Comparison of ENCODE assay signal across 27 mouse cellular contexts in the genomic region with DNA sequence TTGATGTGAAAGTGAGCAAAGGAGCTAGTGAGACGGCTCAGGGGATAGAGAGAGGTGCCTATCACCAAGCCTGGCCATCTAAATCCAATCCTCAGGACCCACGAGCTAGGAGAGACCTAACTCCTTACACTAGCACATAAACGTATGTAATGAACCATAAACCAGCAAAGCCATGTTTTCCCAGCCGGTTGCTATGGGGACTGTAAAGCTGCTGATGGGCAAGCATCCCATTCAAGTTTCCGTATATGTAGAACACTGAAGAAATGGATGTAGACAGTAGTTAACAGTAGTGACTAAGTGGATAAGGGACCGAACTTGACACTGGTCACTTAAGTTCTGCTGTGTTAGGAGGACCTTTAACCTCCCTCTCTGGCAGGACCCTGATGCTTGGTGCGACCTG. TPM values are rescaled to one million over a fixed set of nuclear protein-coding genes. Genes with fewer than 3 reads are reported as not detected.
A peak's percentile ranks its signal among the peaks of the same experiment; 100 is the strongest.
DNase-seq lines count a peak whose midpoint lies in the region; ATAC-seq and TF ChIP-seq lines count a peak whose summit lies in the region.
"Had no signal": no experiment of that assay in that cellular context is flagged by ENCODE, and none has a peak within 500 bp of the region (broad histone marks: within the 10 kb centered on the region; RNA-seq: fewer than 3 reads in every experiment).

No protein-coding gene starts in this region.

- TF ChIP-seq POLR2A in ES-Bruce4 (IDR thresholded peaks at IDR 0.05; ENCODE audit: insufficient read depth, low read length) = no peak

- DNase-seq in right cerebral cortex, adult 2 months (ENCODE audit: low spot score in 2 of 2) = peak; percentile 19 to 27
- no peak for DNase-seq in right cerebral cortex, postnatal 36 days (ENCODE audit: low spot score in 2 of 2)
- peak; percentile 32 for DNase-seq in brain, embryonic 18.5 days (ENCODE audit: low read depth, low spot score)
- DNase-seq in retina, postnatal 1 day = no peak
- DNase-seq: adrenal gland, postnatal 14 days; cerebellum, adult 11 months; cerebellum, adult 8-10 months; cerebellum, postnatal 14 days; embryo, embryonic 11 days; gastrocnemius, postnatal 10 days; heart, adult 2 months had no signal

- no peaks in the 10 kb centered on the region for H3K27me3 ChIP-seq in intestine, embryonic 15.5 days (replicated peaks)
- no peaks in the 10 kb centered on the region for H3K27me3 ChIP-seq in intestine, postnatal 0 days (replicated peaks; ENCODE audit: control insufficient read depth, insufficient read depth, low read length)
- H3K27me3 ChIP-seq in ES-Bruce4 (ENCODE audit: control insufficient read depth, insufficient read depth, low read length, poor library complexity, severe bottlenecking) = no peaks in the 10 kb centered on the region
- H3K27me3 ChIP-seq: embryonic facial prominence, embryonic 15.5 days; forebrain, embryonic 15.5 days; heart, embryonic 15.5 days; hindbrain, embryonic 15.5 days; Patski had no signal

- no peak overlapping the region for H3K4me3 ChIP-seq in intestine, embryonic 15.5 days (replicated peaks)
- no peak overlapping the region for H3K4me3 ChIP-seq in intestine, postnatal 0 days (ENCODE audit: low read depth, low read length)
- H3K4me3 ChIP-seq in ES-Bruce4 (ENCODE audit: low read depth, low read length) = no peak overlapping the region
- H3K4me3 ChIP-seq: embryonic facial prominence, embryonic 15.5 days; erythroblast, embryonic 14.5 days; forebrain, embryonic 10.5 days; forebrain, embryonic 15.5 days; heart, adult 2 months; heart, embryonic 15.5 days; hindbrain, embryonic 10.5 days; hindbrain, embryonic 15.5 days had no signal

- no peak overlapping the region; the same call in 1 of the 2 replicates for H3K27ac ChIP-seq in intestine, embryonic 15.5 days
- no peak overlapping the region; the same call in 1 of the 2 replicates for H3K27ac ChIP-seq in intestine, postnatal 0 days (ENCODE audit: low read depth, low read length)
- peak overlapping the region; percentile 74 for H3K27ac ChIP-seq in ES-Bruce4 (ENCODE audit: insufficient read depth, low read length)
- H3K27ac ChIP-seq: embryonic facial prominence, embryonic 15.5 days; forebrain, embryonic 10.5 days; forebrain, embryonic 15.5 days; heart, adult 2 months; heart, embryonic 15.5 days; hindbrain, embryonic 10.5 days; hindbrain, embryonic 15.5 days had no signal

- H3K36me3 ChIP-seq in intestine, embryonic 15.5 days = peaks cover 12% of the 10 kb centered on the region; the same call in 1 of the 2 replicates
- H3K36me3 ChIP-seq in intestine, postnatal 0 days (ENCODE audit: control insufficient read depth, insufficient read depth) = peaks cover 21% of the 10 kb centered on the region
- H3K36me3 ChIP-seq in ES-Bruce4 (ENCODE audit: control insufficient read depth, insufficient read depth, low read length, poor library complexity, severe bottlenecking) = peaks cover 95% of the 10 kb centered on the region
- H3K36me3 ChIP-seq: forebrain, embryonic 15.5 days; heart, embryonic 15.5 days; hindbrain, embryonic 15.5 days had no signal

- H3K9ac ChIP-seq in intestine, embryonic 15.5 days = no peak overlapping the region
- H3K9ac ChIP-seq in intestine, postnatal 0 days (ENCODE audit: low read depth, low read length) = no peak overlapping the region
- no peak overlapping the region for H3K9ac ChIP-seq in ES-Bruce4 (ENCODE audit: low read depth, poor library complexity, severe bottlenecking)
- H3K9ac ChIP-seq: embryonic facial prominence, embryonic 15.5 days; forebrain, embryonic 15.5 days; heart, embryonic 15.5 days; hindbrain, embryonic 15.5 days had no signal

- H3K4me1 ChIP-seq in intestine, embryonic 15.5 days (replicated peaks) = 0 out of 2 replicates have a peak, but pooled peaks cover 3% of the 10 kb centered on the region
- H3K4me1 ChIP-seq in intestine, postnatal 0 days (replicated peaks; ENCODE audit: control insufficient read depth, insufficient read depth, low read length) = 0 out of 2 replicates have a peak, but pooled peaks cover 6% of the 10 kb centered on the region
- peaks cover 8% of the 10 kb centered on the region for H3K4me1 ChIP-seq in ES-Bruce4 (ENCODE audit: control insufficient read depth, insufficient read depth, low read length)
- H3K4me1 ChIP-seq: embryonic facial prominence, embryonic 15.5 days; forebrain, embryonic 10.5 days; forebrain, embryonic 15.5 days; heart, embryonic 15.5 days; hindbrain, embryonic 10.5 days; hindbrain, embryonic 15.5 days had no signal

- H3K4me2 ChIP-seq in intestine, embryonic 15.5 days (replicated peaks) = no peak overlapping the region
- no peak overlapping the region for H3K4me2 ChIP-seq in intestine, postnatal 0 days (replicated peaks; ENCODE audit: low read depth)
- H3K4me2 ChIP-seq: embryonic facial prominence, embryonic 15.5 days; forebrain, embryonic 15.5 days; heart, embryonic 11.5 days; heart, embryonic 15.5 days; hindbrain, embryonic 15.5 days had no signal

- TF ChIP-seq EP300 in ES-Bruce4 (IDR thresholded peaks at IDR 0.05; ENCODE audit: insufficient read depth, low read depth, low read length) = no peak

- TF ChIP-seq CTCF in intestine, postnatal 0 days (IDR thresholded peaks at IDR 0.05; ENCODE audit: low read depth) = no peak
- TF ChIP-seq CTCF in ES-Bruce4 (IDR thresholded peaks at IDR 0.05; ENCODE audit: low read depth, low read length) = no peak

- 0 out of 2 replicates have a peak, but pooled peaks have one; percentile 13 for ATAC-seq in intestine, embryonic 15.5 days
- ATAC-seq in intestine, postnatal 0 days = no peak
- ATAC-seq: activated CD4-positive, CD25-positive, alpha-beta regulatory T cell, adult 4 months; forebrain, embryonic 15.5 days; inflammation-experienced regulatory T-cells, adult 6 months; Patski had no signal

- no peaks in the 10 kb centered on the region for H3K9me3 ChIP-seq in intestine, embryonic 15.5 days
- no peaks in the 10 kb centered on the region for H3K9me3 ChIP-seq in intestine, postnatal 0 days (ENCODE audit: control insufficient read depth)
- H3K9me3 ChIP-seq in ES-Bruce4 (replicated peaks; ENCODE audit: control insufficient read depth, insufficient read depth, low read length, poor library complexity, severe bottlenecking) = 0 out of 2 replicates have a peak, but pooled peaks cover 3% of the 10 kb centered on the region
- H3K9me3 ChIP-seq: embryonic facial prominence, embryonic 15.5 days; forebrain, embryonic 10.5 days; forebrain, embryonic 15.5 days; heart, embryonic 15.5 days; hindbrain, embryonic 10.5 days; hindbrain, embryonic 15.5 days had no signal

- 84% methylated on average over 7 of the region's 7 CpGs for WGBS in intestine, embryonic 15.5 days
- 75% methylated on average over 7 of the region's 7 CpGs for WGBS in intestine, postnatal 0 days

RNA-seq across cellular contexts. Expression of gene Gtsf1l, which starts 13.6 kb away (rescaled TPM):
- not detected in 2 replicates for polyA plus RNA-seq in intestine, embryonic 15.5 days (2015; fragmentation: Nextera tagmentation; extraction: Ambion mirVana)
- not detected in 2 replicates for polyA plus RNA-seq in intestine, postnatal 0 days (2015; fragmentation: Nextera tagmentation; extraction: Ambion mirVana)
- polyA plus RNA-seq in ES-Bruce4 (2011; ENCODE audit: insufficient read depth, insufficient read length, low read depth, missing spikeins) = 34.9 and 36.3 TPM in 2 replicates
- polyA plus RNA-seq: activated CD4-positive, CD25-positive, alpha-beta regulatory T cell, adult 4 months; embryonic facial prominence, embryonic 11.5 days; erythroblast, embryonic 14.5 days; forebrain, embryonic 10.5 days; forebrain, embryonic 15.5 days; frontal cortex, adult 2 months; heart, embryonic 11.5 days; heart, embryonic 15.5 days; hindbrain, embryonic 10.5 days; hindbrain, embryonic 15.5 days; inflammation-experienced regulatory T-cells, adult 6 months; Patski had no signal

RNA-seq across cellular contexts. Expression of gene Mybl2, which starts 19.5 kb away (rescaled TPM):
- 25.0 and 26.2 TPM in 2 replicates for polyA plus RNA-seq in intestine, embryonic 15.5 days (2015; fragmentation: Nextera tagmentation; extraction: Ambion mirVana)
- polyA plus RNA-seq in intestine, postnatal 0 days (2015; fragmentation: Nextera tagmentation; extraction: Ambion mirVana) = 4.4 and 5.1 TPM in 2 replicates
- 471 and 519 TPM in 2 replicates for polyA plus RNA-seq in ES-Bruce4 (2011; ENCODE audit: insufficient read depth, insufficient read length, low read depth, missing spikeins)

RNA-seq across cellular contexts. Expression of gene Ift52, which starts 56.9 kb away (rescaled TPM):
- polyA plus RNA-seq in intestine, embryonic 15.5 days (2015; fragmentation: Nextera tagmentation; extraction: Ambion mirVana) = 44.0 and 47.7 TPM in 2 replicates
- polyA plus RNA-seq in intestine, postnatal 0 days (2015; fragmentation: Nextera tagmentation; extraction: Ambion mirVana) = 30.0 and 36.4 TPM in 2 replicates
- polyA plus RNA-seq in ES-Bruce4 (2011; ENCODE audit: insufficient read depth, insufficient read length, low read depth, missing spikeins) = 62.6 and 69.4 TPM in 2 replicates

Comparison
In these comparisons a context has a peak if more than half of its experiments do, and no peak if none do; other contexts are left out.
1. DNase-seq: peak in right cerebral cortex, adult 2 months (2 of 2) and brain, embryonic 18.5 days (single experiment); none in right cerebral cortex, postnatal 36 days (0 of 2) and retina, postnatal 1 day (single experiment).
2. RNA of gene Gtsf1l, which starts 13.6 kb away (polyA plus RNA-seq): 34.9 to 36.3 TPM in ES-Bruce4; not detected in intestine, embryonic 15.5 days and not detected in intestine, postnatal 0 days; every median in the first group is over 10 times any median in the second.
3. RNA of gene Mybl2, which starts 19.5 kb away (polyA plus RNA-seq): 471 to 519 TPM in ES-Bruce4; 25.0 to 26.2 TPM in intestine, embryonic 15.5 days and 4.4 to 5.1 TPM in intestine, postnatal 0 days; every median in the first group is over 10 times any median in the second.